Mouse (Mus musculus) forebrain, embryonic 13.5 days (tissue): ENCODE results near the gene Il1f6. TPM values are rescaled to one million over a fixed set of nuclear protein-coding genes. Genes with fewer than 3 reads are reported as not detected.

Experiments used
- polyA plus RNA-seq: library from polyadenylated mRNA; unstranded; fragments of >200 nt; fragmentation: Nextera tagmentation; extraction: Ambion mirVana; gene quantifications from 2 replicates; pipeline ENCODE4 v1.2.1, GENCODE M21; 2015

Gene Il1f6
- polyA plus RNA-seq, 1 experiment from 2014 or later = not detected

Other genes with a start within 250 kb of the Il1f6 start
- 1.6 and 1.8 TPM in 2 replicates for gene Hnmt, start 166.0 kb upstream of the Il1f6 start, polyA plus RNA-seq
- gene Tbpl2, start 118.8 kb upstream of the Il1f6 start, polyA plus RNA-seq = not detected in 2 replicates
- not detected in 2 replicates for gene Il1f8, start 62.3 kb upstream of the Il1f6 start, polyA plus RNA-seq
- gene Il1f9, start 28.9 kb upstream of the Il1f6 start, polyA plus RNA-seq = not detected in 2 replicates
- not detected in 2 replicates for gene Il1f5, start 61.5 kb downstream of the Il1f6 start, polyA plus RNA-seq
- gene Il1f10, start 75.8 kb downstream of the Il1f6 start, polyA plus RNA-seq = not detected in 2 replicates
- gene Il1rn, start 121.4 kb downstream of the Il1f6 start, polyA plus RNA-seq = not detected in 2 replicates
- 0.23 and 0.40 TPM in 2 replicates for gene Psd4, start 152.2 kb downstream of the Il1f6 start, polyA plus RNA-seq